Mouse (Mus musculus): Measurements from ENCODE around the gene Dhx29.
A peak's percentile ranks its signal among the peaks of the same experiment; 100 is the strongest.

Gene Dhx29

GRCm38 (mm10) chr13:112927287-112928001 is at the start of gene Dhx29, which contains the start of gene Mtrex:
TSS of gene Dhx29 (plus strand) at chr13:112927454.
TSS of gene Mtrex (minus strand) at chr13:112927398.
- peak; percentile 99 for DNase-seq (ENCODE audit: low read depth, low spot score)

- DNase-seq (ENCODE audit: low read depth, low spot score) = no peak
Measured at GRCm38 (mm10) chr13:112887234-112887633, 40.0 kb upstream of the Dhx29 start.

GRCm38 (mm10) chr13:112902176-112902575 is 25.1 kb upstream of the Dhx29 start:
- no peak for DNase-seq (ENCODE audit: low read depth, low spot score)

GRCm38 (mm10) chr13:112909663-112910062 is 17.6 kb upstream of the Dhx29 start:
- DNase-seq (ENCODE audit: low read depth, low spot score) = peak; percentile 6

- DNase-seq (ENCODE audit: low read depth, low spot score) = peak; percentile 17
Measured at GRCm38 (mm10) chr13:112910434-112910833, 16.8 kb upstream of the Dhx29 start.

- no peak for DNase-seq (ENCODE audit: low read depth, low spot score)
Measured at GRCm38 (mm10) chr13:112919141-112919865, 8.0 kb upstream of the Dhx29 start.

- DNase-seq (ENCODE audit: low read depth, low spot score) = no peak
Measured at GRCm38 (mm10) chr13:112920906-112921305, 6.3 kb upstream of the Dhx29 start.

GRCm38 (mm10) chr13:112925266-112925665 is 2.0 kb upstream of the Dhx29 start:
- DNase-seq (ENCODE audit: low read depth, low spot score) = no peak

- no peak for DNase-seq (ENCODE audit: low read depth, low spot score)
Measured at GRCm38 (mm10) chr13:112925976-112926375, 1.3 kb upstream of the Dhx29 start.

- peak; percentile 6 for DNase-seq (ENCODE audit: low read depth, low spot score)
Measured at GRCm38 (mm10) chr13:112926796-112927195, 458 bp upstream of the Dhx29 start.

- peak; percentile 9 for DNase-seq (ENCODE audit: low read depth, low spot score)
Measured at GRCm38 (mm10) chr13:112928038-112928668, 899 bp downstream of the Dhx29 start.

GRCm38 (mm10) chr13:112938130-112938529 is 10.9 kb downstream of the Dhx29 start:
- DNase-seq (ENCODE audit: low read depth, low spot score) = peak; percentile 15

- DNase-seq (ENCODE audit: low read depth, low spot score) = peak; percentile 60
Measured at GRCm38 (mm10) chr13:112941879-112942330, 14.7 kb downstream of the Dhx29 start.

GRCm38 (mm10) chr13:112945312-112945711 is 18.1 kb downstream of the Dhx29 start:
- peak; percentile 64 for DNase-seq (ENCODE audit: low read depth, low spot score)

GRCm38 (mm10) chr13:112945900-112946299 is 18.6 kb downstream of the Dhx29 start:
- DNase-seq (ENCODE audit: low read depth, low spot score) = no peak

GRCm38 (mm10) chr13:112954067-112954466 is 26.8 kb downstream of the Dhx29 start:
- peak; percentile 44 for DNase-seq (ENCODE audit: low read depth, low spot score)

- no peak for DNase-seq (ENCODE audit: low read depth, low spot score)
Measured at GRCm38 (mm10) chr13:112963081-112963480, 35.8 kb downstream of the Dhx29 start.

- no peak for DNase-seq (ENCODE audit: low read depth, low spot score)
Measured at GRCm38 (mm10) chr13:112964421-112964820, 37.2 kb downstream of the Dhx29 start.

- no peak for DNase-seq (ENCODE audit: low read depth, low spot score)
Measured at GRCm38 (mm10) chr13:112967267-112967666, 40.0 kb downstream of the Dhx29 start.

- DNase-seq (ENCODE audit: low read depth, low spot score) = no peak
Measured at GRCm38 (mm10) chr13:112976720-112977119, 49.5 kb downstream of the Dhx29 start.

- no peak for DNase-seq (ENCODE audit: low read depth, low spot score)
Measured at GRCm38 (mm10) chr13:112985605-112986450, 58.6 kb downstream of the Dhx29 start.

Measured in telencephalon, adult 2 months (tissue).